Mouse (Mus musculus) frontal cortex, adult (tissue): ENCODE data around the gene Med18.
A peak's percentile ranks its signal among the peaks of the same experiment; 100 is the strongest.

ENCODE experiments used
- ATAC-seq: cut with Nextera tagmentation; 2 replicates; pipeline ENCODE4 v1.9.2; 2017; ENCODE audit warnings: mild to moderate bottlenecking, moderate library complexity, mixed read lengths; ENCODE audit not compliant: low TSS enrichment

The Med18 gene

DNA sequence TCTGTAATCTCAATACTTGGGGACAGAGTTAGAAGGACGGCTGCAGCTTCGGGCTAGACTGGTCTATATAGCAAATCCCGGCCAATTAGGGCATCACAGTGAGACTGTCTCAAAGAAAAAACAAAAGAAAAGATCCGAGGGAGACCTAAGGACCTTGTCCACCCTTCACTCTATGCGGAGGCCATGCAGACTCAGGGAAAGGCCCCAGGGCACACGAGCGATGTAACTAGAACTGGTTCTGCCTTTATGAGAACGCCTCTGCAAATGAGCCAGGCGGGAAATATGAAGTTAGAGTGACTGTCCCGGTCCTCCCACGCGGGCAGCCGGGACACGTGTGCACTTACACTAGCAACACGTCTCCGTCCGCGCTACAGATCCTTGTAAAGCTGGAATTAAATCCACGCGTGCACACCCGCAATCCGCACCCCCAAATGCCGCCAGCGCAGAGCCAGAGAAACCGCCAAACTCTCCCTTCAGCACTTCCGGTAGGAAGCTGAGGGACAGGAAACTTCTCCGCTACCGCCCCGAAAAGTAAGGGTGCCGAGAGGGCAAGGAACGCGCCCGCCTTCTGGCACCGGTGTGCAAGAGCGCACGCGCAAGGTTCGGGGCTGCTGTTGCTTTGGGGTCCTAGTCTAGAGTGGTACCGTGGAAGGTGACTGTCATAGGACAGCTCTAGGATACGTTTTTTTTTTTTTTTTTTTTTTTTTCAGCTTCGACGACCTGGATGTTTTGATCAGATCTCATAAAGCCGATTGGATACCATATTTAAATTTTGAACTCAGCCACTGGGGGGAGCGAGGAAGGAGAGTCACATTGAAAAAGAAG lies at the start of gene Med18:
Gene Med18, minus strand, starts transcription at position 492 of the 825 bp plus-strand sequence.
- ATAC-seq, result peak; percentile 93

DNA sequence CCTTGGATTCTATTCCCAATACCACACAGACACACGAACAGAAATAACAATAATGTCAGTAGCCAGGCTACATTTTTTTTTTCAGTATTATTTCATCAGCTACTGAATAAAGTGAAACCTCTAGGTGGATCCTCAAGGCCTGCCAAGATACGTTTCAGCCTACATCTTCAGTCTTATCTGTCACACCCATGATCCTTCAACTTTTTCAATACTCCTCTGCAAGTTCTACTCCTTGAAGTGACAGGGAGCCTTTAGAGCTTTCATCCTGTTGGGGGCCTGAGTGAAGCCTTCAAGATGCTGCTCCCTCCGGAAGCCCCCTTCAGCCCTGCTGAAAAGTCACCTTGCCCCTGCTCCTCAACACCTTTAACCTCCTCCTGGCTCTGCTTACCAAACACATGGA lies 48.4 kb upstream of the Med18 start:
- ATAC-seq, result no peak

DNA sequence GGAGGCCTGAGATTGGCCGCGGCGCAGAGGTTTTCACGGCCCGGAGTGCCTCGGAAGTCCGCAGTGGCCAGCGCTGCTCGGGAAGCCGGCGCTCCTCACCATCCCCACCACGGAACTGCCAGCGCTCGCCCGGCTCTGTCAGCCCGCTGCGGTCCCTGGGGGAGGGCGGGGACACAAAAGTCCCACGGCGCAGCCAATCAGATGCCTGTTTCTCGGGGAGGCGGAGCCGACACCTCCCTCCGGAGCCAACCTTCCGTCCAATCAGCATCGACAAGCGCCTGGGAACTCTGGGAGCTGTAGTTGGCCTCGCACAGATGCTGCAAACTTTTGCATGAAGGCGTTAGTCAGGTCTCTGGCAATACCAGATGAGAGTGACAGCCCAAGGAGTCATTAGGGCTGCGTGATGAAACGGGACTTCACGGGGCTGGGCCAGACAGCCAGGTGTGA lies 46.7 kb upstream of the Med18 start, which contains the start of gene Sesn2:
Gene Sesn2, minus strand, starts transcription at position 150 of the 447 bp plus-strand sequence.
- ATAC-seq, result peak; percentile 96

DNA sequence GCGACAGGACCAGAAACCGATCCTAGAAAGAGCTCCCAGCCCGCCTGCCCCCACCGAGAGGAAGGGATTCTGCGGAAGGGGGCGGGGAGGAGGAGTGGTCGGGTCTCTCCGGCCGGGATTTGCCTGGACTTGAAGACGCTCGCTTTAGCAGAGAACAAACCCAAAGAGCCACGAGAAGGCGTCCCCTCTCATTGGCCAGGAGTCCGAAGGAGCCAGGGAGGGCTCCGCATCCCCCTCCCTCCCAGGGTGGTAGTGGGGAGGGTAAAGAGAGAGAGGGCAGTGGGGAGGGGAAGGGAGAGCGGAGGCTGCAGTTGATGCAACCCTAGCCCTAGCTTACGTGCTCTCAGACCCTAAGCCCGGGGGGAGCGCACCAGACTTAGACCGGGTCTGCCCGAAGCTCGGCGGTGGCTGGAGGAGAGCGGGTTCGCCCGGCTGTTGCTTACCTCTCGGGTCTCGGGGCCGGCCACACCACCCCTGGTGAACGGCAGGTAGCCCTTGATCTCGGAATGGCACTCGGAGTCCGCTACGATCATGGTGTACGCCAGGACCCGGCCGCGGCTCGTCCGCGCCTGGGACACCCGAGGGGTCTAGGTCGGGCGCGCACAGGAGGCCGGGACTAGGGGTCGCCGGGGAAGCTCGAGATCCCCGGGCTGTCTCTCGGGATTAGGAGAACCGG lies 46.0 kb upstream of the Med18 start:
- ATAC-seq, result peak; percentile 53

DNA sequence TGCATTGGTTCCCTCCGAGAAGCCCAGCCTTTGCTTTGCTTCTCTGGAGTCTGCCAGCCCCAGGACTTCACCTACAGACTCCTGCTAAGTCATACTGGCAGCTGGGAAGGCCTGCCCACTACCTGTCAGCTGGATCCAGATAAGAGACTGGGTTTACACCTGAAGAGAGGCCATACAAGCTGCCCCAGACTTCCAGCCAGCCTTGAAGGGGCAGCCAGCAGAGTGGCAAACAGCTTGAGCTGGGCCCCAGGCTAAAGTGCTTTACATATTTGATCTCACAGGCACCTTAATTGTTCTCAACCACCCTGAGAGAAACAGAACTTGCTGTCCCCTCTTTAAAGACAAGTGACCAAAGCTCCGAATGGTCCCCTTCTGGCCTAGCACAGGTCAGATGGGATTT lies 43.5 kb upstream of the Med18 start:
- ATAC-seq, result no peak

DNA sequence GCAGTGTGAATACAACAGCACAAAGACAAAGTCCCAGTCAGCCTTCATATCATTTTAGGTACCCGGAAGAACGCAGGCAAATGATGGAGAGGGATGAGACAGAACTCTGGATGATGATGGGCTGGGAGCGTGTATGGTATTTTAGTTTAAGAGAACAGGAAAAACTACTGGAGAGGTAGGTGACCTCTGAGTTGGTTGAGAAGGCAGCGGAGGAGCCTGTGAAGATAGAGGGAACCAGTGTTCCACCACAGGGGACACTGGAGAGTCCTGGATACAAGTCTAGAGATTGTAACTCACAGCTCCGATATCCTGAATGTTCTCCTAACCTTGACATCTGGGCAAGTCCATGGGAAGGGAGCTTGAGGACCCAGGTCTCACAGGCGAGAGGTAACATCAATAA lies 42.5 kb upstream of the Med18 start:
- ATAC-seq, result no peak

DNA sequence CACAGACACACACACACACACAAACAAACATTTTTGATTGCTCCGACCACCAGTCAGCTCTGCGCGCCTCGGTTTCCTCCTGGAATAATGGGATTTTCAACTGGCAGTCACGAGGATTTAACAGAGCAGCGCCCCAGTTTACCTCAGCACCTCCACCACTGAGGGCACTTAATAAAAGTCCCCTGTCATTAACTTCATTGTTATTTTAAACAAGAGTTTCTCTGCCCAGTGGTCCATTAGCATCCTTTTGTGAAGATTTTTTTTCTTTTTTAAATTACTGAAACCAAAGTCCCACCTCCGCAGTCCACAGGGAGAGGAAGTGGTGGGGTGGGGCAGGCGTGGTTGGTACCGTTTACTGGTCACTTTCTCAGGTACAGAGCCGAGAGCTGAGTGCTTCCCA lies 42.1 kb upstream of the Med18 start:
- no peak for ATAC-seq

DNA sequence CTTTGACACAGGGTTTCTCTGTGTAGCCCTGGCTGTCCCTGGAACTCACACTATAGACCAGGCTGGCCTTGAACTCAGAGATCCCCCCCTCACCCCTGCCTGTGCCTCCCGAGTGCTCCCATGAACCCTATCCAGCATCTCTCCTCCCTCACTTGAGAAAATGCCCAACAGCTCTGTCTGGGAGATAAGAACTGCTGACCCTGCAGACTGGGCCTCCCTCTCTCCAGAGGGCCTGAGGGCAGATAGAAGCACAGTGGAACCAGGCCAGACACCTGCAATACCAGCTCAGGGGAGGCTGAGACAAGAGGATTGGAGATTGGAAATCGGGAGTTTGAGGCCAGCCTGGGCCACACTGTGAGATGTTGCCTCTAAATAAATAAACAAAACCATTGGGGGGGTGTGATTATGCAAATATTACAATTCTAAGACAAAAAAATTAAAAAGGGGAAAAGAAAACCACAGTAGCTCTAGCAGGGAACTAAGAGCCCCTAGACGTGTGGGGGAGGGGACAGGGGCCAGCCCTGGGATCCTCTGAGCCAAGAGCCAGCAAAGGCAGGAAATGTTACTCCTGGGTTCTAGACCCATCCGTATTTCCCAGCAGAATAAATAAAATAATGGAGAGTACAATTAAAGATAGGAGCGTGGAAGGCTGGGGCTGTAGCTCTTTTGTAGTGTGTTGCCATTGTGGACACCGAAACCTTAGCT lies 41.5 kb upstream of the Med18 start:
- ATAC-seq, result no peak

DNA sequence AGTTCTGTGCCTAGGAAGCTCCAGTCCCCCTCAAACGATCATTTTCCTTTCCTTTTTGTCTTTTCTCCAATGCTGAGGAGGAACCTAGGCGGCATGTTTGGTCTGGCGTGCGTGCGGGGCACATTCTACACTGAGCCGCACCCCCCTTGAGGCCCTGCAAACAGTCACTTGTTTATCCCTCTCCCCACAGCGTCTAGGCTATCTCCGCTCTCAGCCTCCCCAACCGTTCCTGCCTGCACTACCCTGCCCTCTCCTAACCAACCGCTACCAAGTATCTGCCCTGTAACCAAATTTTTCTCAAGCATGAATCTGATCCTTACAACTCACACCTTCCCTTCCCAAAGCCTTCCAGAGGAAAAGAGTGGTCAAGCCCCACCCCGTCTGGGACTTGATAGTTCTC lies 39.6 kb upstream of the Med18 start:
- no peak for ATAC-seq

DNA sequence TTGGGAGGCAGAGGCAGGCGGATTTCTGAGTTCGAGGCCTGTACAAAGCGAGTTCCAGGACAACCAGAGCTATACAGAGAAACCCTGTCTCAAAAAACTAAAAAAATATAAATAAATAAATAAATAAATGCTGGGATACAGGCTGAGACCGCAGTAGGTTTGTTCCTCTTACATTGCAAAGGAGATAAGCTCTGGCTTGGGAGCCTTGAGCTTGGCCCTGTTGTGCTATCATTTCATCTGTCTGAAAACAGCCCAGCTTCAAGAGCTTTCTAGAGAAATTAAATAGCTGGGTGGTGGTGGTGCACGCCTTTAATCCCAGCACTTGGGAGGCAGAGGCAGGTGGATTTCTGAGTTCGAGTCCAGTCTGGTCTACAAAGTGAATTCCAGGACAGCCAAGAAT lies 37.9 kb upstream of the Med18 start:
- ATAC-seq, result no peak

DNA sequence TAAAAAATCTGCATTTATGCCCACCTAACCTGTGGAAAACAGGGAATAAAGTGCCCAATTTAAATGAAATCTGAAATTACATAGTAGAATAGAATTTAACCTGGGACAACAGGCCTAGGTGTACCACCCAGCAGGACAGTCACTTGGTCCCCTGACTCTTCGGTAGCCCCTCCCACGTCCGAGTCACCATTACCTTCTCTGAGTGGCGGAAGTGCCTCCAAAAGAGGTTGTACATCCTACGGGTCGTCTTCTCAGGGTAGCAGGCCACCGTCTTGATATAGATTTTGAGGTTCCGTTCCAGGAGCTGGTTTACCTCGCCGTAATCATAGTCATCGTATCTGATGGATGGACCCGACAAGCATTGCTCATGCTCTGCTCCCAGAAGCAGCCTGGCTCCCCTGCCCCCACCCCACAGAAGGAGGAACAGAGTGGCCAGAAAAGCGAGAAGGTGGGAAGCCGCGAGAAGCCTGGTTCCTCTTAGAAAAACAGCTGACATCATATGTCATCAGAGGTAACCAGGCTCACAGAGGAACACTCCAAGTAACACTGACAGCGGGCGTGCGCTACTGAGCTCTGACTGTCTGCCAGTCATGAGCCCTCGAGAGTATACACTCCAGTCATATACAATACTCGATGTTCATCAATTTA lies 30.7 kb upstream of the Med18 start:
- ATAC-seq, result no peak; the same call in 1 of the 2 replicates

DNA sequence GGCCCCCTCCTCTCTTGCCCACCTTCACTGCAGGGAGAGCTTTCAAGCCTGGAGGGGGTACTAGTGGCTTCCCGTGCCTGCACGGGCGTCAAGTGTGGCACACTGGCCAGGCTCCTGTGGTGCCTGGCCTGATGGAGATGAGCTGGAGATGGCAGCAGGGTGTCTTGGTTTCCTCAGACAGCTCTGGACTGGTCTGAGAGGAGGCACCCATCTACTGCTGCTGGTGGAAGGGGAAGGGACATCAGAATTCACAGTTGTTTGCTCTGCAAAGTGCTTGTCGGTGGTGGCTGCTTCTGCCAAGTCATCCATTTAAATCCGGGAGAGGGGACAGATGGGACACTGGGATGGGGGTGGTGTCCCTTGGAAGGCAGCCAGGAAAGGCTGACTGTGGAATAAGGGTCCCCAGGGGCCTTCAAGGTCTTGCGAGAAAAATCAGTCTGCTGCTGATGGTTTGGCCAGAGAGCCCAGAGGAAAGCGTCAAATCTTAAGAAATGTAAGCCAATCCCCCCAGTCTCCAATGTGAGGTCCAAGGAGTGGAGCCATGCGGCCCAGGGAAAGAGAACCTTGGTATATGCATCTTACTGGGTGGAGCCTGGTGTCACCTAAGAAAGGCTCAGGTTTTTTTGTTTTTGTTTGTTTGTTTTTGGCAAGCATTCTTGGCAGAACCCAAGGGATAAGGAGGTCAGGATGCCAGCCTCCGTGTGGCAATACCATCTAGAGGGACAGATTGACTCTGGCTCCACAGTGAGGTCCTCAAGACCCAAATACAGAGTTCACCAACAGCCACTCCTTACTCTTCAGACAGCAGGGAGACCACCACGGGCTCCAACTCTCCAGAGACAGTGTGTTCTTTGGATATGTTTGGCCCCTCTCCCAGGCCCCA lies 28.7 kb upstream of the Med18 start:
- no peak for ATAC-seq

DNA sequence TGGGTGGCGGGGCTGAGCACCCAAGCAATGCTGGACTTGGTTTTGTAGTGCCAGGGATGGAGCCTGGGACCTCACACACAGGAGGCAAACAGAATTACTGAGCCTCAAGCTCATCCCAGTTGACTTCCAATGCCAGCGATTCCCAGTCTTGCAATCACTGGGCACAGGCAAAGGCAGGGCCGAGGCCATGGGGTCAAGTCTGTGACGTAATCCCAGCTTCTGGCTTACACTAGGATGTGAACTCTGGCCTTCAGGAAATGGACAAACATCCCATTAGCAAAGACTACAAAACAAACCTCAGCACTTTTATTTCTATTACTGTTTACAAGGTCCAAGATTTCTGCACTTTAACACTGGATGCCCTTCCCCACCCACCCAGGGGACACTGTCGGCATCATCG lies 28.0 kb upstream of the Med18 start:
- ATAC-seq, result no peak

DNA sequence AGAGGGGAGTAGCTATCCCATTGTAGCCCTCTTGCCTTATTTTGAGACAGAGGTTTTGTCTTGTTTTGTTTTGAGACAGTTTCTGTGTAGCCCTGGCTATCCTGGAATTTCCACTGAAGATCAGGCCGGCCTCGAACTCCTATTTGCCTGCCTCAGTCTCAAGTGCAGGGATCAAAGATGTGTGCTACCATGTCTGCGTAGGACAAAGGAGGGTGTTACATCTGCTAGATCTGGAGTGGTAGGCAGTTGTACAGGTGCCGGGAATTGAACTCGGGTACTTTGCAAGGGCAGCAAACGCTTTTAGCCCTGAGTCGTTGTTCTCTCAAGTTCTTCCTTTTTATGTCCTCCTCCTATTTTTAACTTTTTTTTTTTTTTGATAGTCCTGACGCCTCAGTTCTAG lies 27.3 kb upstream of the Med18 start:
- no peak for ATAC-seq

DNA sequence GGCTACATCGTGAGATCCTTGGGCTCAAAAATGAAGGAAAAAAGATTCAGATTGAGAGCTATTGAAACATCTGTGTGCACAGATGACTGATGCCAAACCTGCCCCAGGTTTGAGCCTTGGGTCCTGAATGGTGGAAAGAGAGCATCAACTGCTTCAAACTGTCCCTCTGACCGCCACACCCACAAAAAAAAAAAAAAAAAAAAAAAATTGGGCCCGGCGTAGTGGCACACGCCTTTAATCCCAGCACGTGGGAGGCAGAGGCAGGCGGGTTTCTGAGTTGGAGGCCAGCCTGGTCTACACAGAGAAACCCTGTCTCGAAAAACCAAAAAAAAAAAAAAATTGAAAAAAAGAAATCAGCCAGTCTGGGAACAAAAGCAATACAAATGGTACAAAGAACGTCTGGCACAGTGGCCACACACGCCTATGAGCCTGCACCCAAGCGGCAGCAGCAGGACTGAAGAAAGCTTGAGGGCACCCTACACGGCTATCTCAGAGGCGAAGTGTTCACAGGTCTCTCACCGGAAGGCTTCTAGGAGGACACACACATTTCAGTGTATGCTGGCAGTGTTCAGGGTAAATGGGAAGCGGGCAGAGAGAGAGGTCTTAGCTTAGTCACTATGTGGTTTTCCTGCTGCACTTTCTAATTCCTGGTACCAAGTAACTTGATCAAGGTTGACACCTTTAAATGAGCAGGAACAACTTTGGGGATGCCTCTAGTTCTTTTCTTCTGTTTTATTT lies 26.7 kb upstream of the Med18 start:
- no peak for ATAC-seq

DNA sequence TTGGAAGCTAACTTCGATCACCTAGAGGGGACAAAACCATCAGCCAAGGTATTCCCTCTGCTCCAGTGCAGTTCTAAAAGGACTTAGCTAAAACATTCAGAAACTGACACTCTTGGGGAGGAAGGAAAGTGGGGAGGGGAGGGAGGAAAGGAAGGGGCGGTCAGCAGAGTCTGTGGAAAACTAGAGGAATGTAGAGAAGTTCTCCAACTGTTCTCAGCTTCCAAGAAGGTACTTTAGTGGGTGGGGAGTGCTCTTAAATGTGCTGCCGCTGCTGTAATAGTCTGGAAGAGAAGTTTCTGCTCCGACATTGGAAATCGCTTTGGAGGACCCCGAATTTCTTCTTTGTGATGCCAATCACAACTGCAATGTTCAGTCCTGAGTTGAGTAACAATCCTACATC lies 25.3 kb upstream of the Med18 start:
- ATAC-seq, result no peak

DNA sequence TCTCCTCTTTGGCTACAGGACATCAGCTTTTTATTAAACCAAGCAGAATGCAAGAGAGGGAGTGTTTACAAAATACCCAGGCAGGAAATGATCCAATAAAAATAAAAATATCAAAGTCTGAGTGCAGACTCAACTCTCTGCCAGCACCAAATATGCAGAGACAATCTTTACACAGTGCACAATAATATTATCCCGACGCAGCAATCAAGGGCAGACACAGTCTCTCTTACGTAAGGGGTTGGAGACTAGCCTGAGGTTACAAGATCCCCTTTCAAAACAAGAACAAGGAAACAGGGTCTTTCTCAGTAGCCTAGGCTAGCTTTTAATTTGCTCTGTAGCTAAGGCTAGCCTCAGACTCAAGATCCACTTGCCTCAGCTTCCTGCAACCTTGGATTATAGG lies 24.8 kb upstream of the Med18 start:
- no peak for ATAC-seq

DNA sequence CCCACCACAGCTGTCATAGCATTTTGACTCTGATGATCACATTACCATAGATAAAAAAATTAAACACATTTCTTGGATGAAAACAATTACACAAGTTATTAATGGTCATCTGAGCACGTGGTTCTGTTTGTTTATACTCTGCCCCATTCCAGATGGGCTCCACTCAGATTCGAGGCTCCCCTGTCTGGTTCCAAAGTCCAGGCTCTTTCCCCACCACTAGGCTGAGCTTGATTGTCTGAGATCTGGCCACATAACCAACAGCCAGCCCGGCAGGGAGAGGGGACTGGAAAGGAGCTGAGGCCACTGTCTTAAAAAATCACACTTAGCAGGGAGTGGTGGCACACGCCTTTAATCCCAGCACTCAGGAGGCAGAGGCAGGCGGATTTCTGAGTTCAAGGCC lies 21.1 kb upstream of the Med18 start:
- ATAC-seq, result no peak

DNA sequence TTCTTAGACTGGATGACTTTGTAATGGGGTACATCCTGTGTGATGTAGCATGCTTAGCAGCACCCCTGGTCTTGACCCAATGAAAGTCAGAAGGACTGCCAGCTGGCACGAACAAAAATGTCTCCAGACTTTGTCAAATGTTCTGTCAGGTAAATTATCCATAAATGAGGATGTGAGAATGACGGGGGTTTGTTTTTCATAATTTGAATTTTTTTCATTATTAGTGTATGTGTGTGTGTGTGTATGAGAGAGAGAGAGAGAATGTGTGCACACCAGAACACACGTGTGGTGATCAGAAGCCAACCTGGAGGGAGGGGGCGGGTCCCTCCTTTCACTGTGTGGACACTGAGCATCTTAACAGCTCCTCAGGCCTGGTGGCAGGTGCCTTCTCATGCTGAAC lies 20.5 kb upstream of the Med18 start:
- ATAC-seq, result no peak

DNA sequence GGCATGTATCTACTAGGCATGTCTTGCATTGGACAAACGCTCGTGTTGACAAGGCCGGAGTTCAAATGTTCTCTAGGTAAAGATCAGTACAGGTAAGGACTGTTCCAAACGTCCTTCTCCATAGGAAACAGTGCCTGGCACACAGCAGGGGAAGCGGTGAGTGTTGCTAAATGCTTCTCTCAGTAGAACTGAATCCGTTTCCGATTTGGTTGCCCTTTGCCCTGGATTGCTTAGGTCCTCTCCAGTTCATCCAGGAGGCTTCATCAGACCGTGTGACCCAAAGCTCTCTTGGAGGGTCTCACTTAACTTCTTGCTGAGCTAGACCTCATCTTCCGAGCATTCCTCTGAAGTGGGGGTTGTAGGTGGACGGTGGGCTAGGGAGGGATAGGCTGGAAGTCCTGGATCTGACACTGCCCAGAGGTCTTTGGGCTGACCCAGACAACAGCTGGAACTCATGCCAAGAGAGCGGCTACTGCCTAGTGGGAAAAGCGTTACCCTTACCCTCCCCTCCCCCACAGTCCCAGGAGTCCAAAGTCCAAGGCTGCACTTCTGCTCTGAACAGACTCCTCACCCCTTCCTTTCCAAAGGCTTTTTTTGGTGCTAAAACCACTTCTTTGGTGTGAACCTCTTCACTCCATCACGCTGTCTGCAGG lies 19.4 kb upstream of the Med18 start:
- no peak for ATAC-seq
